Mouse (Mus musculus) heart, adult 2 months (tissue): Measurements from ENCODE around the gene Rpl18a.

ENCODE experiments used
- CTCF ChIP-seq: fragments of 200-600 bp; IDR thresholded peaks from 2 replicates; pipeline ENCODE4 v1.8.1; 2022; ENCODE audit warnings: antibody characterized with exemption, mild to moderate bottlenecking, moderate library complexity
- EP300 ChIP-seq: fragments of 200-500 bp; IDR thresholded peaks from 2 replicates; pipeline ENCODE4 v1.6.1; 2011; ENCODE audit warnings: low read depth, low read length, control low read depth; ENCODE audit not compliant: insufficient read depth

- no peak for TF ChIP-seq EP300
- TF ChIP-seq CTCF = no peak
These were observed 19.0 kb downstream of the Rpl18a start for GRCm38 (mm10) chr8:70878178-70878577.
